Mouse (Mus musculus) cerebellum, postnatal 10 days (tissue): ENCODE data around the gene Ikzf5.
"Not testable (repeated sequence)": the region's sequence is repeated elsewhere in the genome, so short reads cannot be mapped to it uniquely, and the experiment has no call there.

Experiments
- DNase-seq, 2 experiments: peaks; one replicate each; pipeline ENCODE4 v3.0.0; 2021; ENCODE audit warnings: mixed read lengths in 2 of 2

Ikzf5 gene

GRCm38 (mm10) chr7:131410416-131411058 is at the start of gene Ikzf5, which contains the start of gene Acadsb:
Gene Ikzf5, minus strand, starts transcription at chr7:131410521.
Gene Acadsb, plus strand, starts transcription at chr7:131410601.
- DNase-seq, result peak; percentile 99

- no peak for DNase-seq
Observed at GRCm38 (mm10) chr7:131456714-131457113, 46.4 kb upstream of the Ikzf5 start.

GRCm38 (mm10) chr7:131437051-131437450 is 26.7 kb upstream of the Ikzf5 start:
- DNase-seq, result no peak

GRCm38 (mm10) chr7:131434276-131434675 is 24.0 kb upstream of the Ikzf5 start:
- DNase-seq, result no peak

- peak; percentile 61 to 69 for DNase-seq
Observed at GRCm38 (mm10) chr7:131432244-131432643, 21.9 kb upstream of the Ikzf5 start.

- no peak for DNase-seq
Observed at GRCm38 (mm10) chr7:131427331-131427730, 17.0 kb upstream of the Ikzf5 start.

GRCm38 (mm10) chr7:131424912-131425311 is 14.6 kb upstream of the Ikzf5 start:
- no peak for DNase-seq

- no peak for DNase-seq
Observed at GRCm38 (mm10) chr7:131417605-131418004, 7.3 kb upstream of the Ikzf5 start.

- DNase-seq, result not testable (repeated sequence)
Observed at GRCm38 (mm10) chr7:131416742-131417141, 6.4 kb upstream of the Ikzf5 start.

GRCm38 (mm10) chr7:131411941-131412270 is 1.6 kb upstream of the Ikzf5 start:
- no peak for DNase-seq

- DNase-seq, result peak; percentile 19 to 41
Observed at GRCm38 (mm10) chr7:131411221-131411940, 1.1 kb upstream of the Ikzf5 start.

GRCm38 (mm10) chr7:131409988-131410385 is 334 bp downstream of the Ikzf5 start:
- no peak for DNase-seq

GRCm38 (mm10) chr7:131409321-131409987 is 867 bp downstream of the Ikzf5 start:
- DNase-seq, result peak in 1 of 2 experiments; percentile 6

- not testable (repeated sequence) for DNase-seq
Observed at GRCm38 (mm10) chr7:131391761-131392160, 18.6 kb downstream of the Ikzf5 start.

- peak; percentile 20 to 24 for DNase-seq
Observed at GRCm38 (mm10) chr7:131371880-131372651, 38.3 kb downstream of the Ikzf5 start.

GRCm38 (mm10) chr7:131371470-131371860 is 38.9 kb downstream of the Ikzf5 start:
- no peak for DNase-seq

- peak; percentile 93 for DNase-seq
Observed at GRCm38 (mm10) chr7:131370648-131371469, 39.5 kb downstream of the Ikzf5 start, which contains the start of gene Pstk. Gene Pstk, plus strand, starts transcription at chr7:131371141.

- DNase-seq, result no peak
Observed at GRCm38 (mm10) chr7:131364131-131364530, 46.2 kb downstream of the Ikzf5 start.

- peak; percentile 97 to 98 for DNase-seq
Observed at GRCm38 (mm10) chr7:131362615-131363300, 47.6 kb downstream of the Ikzf5 start, which contains the start of gene 2310057M21Rik. Gene 2310057M21Rik, minus strand, starts transcription at chr7:131362759.

- DNase-seq, result no peak
Observed at GRCm38 (mm10) chr7:131362269-131362614, 48.1 kb downstream of the Ikzf5 start.

- DNase-seq, result no peak
Observed at GRCm38 (mm10) chr7:131356105-131356504, 54.2 kb downstream of the Ikzf5 start.
